Mouse (Mus musculus): ENCODE measurements around the gene Syngr2.
"Not testable (repeated sequence)": the region's sequence is repeated elsewhere in the genome, so short reads cannot be mapped to it uniquely, and the experiment has no call there.

Syngr2 gene

DNA sequence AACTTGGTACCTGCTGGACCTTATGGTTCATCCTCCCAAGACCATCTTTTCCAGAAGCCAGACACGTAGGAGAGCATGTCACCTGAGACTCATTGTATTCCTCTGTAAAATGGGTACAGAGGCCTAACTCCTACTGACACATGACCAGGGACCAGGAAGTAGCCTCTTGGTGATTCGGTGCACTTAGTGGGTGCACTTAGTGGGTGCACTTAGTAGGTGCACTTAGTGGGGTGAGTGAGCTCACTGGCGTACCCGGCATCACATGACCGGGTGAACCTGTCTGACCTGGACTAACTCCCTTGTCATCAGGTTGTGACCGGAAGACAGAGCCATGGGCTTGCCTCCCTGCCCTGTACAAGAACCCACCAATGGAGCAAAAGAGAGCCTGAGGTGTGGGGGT is 2.7 kb upstream of the Syngr2 start:
- Histone ChIP-seq H3K36me3 (ENCODE audit: insufficient read depth, low read length) (peaks cover 6% of the 10 kb centered on the region), H3K9me3 (ENCODE audit: low read length) (no peaks in the 10 kb centered on the region), H3K4me3 (replicated peaks; ENCODE audit: low read length) (no peak overlapping the region), H3K27me3 (ENCODE audit: insufficient read depth, low read length) (peaks cover 3% of the 10 kb centered on the region), H3K4me1 (replicated peaks; ENCODE audit: low read depth, low read length) (peaks cover 27% of the 10 kb centered on the region)
- TF ChIP-seq NANOG (IDR thresholded peaks at IDR 0.05; ENCODE audit: borderline replicate concordance, low read length) (no peak), CTCF (conservative IDR thresholded peaks at IDR 0.05; ENCODE audit: low read length) (no peak), POU5F1 (IDR thresholded peaks at IDR 0.05; ENCODE audit: borderline replicate concordance, low read length) (no peak)

DNA sequence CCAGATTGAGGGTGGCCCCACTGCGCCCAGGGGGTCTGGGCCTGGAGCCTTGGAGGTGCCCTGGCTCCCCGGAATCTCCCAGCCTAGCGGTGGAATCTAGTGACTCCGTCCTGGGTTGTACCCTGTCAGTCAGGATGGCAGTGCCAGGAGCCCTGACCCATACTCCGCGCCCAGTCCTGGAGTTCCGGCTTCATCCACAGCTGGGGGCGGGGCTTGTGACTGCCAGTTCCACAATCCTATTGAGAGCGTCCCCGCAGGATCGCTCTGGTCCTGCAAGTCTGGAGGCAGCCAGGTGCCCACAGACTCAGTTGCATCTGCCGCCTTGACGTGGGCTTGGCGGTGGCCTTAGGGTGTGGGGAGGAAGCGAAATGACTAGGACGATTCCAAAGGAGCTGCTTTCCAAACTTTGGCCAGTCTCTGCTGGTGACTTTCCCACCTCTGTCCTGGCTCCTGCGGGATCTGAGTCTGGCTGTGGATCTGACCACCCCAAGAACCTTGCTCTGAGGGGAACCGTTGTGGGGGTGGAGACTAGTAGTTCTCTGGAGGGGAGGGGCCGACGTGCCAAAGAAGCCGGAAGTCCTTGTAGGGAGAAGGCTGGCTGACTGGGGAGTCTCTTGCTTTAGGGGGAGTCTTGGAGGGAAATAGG is 1.1 kb downstream of the Syngr2 start:
- Histone ChIP-seq H3K36me3 (ENCODE audit: insufficient read depth, low read length) (peaks cover 44% of the 10 kb centered on the region), H3K9me3 (ENCODE audit: low read length) (no peaks in the 10 kb centered on the region), H3K4me1 (replicated peaks; ENCODE audit: low read depth, low read length) (peaks cover 63% of the 10 kb centered on the region), H3K4me3 (replicated peaks; ENCODE audit: low read length) (peak overlapping the region; percentile 97), H3K27me3 (ENCODE audit: insufficient read depth, low read length) (no peaks in the 10 kb centered on the region)
- TF ChIP-seq CTCF (conservative IDR thresholded peaks at IDR 0.05; ENCODE audit: low read length) (peak; percentile 18; the same call in 1 of the 2 replicates), NANOG (IDR thresholded peaks at IDR 0.05; ENCODE audit: borderline replicate concordance, low read length) (no peak)

DNA sequence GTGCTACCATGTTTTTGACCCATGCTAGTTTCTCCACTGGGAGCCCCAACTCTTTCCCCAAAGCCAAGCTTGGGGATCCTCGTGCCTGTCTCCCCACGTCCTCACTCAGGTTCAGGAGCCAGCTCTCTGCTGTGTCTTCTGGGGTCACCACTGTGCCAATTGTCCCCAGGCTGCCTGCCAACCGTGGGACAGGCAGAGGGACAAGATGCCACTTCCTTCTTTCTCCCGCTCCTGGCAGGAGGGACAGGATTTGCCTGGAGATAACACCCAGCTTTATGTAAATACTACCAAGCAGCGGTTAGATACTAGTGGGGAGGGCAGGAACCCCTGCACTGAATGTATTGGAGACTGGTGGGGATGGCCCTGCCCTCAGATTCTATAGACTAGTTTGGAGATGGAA is 4.4 kb downstream of the Syngr2 start:
- Histone ChIP-seq H3K4me3 (replicated peaks; ENCODE audit: low read length) (no peak overlapping the region), H3K27me3 (ENCODE audit: insufficient read depth, low read length) (no peaks in the 10 kb centered on the region), H3K9me3 (ENCODE audit: low read length) (no peaks in the 10 kb centered on the region), H3K4me1 (replicated peaks; ENCODE audit: low read depth, low read length) (peaks cover 87% of the 10 kb centered on the region), H3K36me3 (ENCODE audit: insufficient read depth, low read length) (peaks cover 75% of the 10 kb centered on the region)
- TF ChIP-seq NANOG (IDR thresholded peaks at IDR 0.05; ENCODE audit: borderline replicate concordance, low read length) (no peak), CTCF (conservative IDR thresholded peaks at IDR 0.05; ENCODE audit: low read length) (no peak), POU5F1 (IDR thresholded peaks at IDR 0.05; ENCODE audit: borderline replicate concordance, low read length) (no peak)

DNA sequence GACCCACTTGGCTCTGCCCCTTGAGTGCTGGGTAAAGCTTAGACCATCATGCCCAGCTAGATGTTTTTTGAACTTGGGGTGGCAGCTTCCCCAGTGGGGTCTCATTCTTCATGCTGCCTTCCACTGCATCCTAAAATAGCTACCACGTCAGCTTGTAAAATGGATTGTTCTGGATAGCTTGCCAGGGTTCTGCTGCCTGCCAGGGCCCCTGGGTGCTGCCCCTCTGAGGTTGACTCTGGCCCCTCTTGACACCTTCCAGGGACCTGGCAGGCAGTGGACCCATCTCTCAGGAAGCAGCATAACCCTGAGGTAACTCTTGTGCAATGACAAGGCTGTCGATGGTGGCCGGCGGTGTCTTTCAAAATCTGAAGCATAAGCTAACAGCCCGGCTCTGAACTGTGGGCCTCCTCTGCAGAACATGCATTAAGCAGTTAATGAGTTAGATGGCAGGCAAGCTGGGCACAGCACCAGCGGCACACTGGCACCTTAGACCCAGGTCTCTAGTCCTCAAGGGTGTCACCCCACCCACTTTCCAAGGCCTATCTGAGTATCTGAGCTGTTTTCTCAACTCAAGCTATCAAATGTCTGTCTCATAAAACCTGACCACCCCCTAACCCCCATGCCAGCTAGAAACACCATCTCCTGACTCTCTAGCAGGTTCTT is 5.4 kb downstream of the Syngr2 start:
- Histone ChIP-seq H3K9me3 (ENCODE audit: low read length) (no peaks in the 10 kb centered on the region), H3K4me3 (replicated peaks; ENCODE audit: low read length) (no peak overlapping the region), H3K36me3 (ENCODE audit: insufficient read depth, low read length) (peaks cover 85% of the 10 kb centered on the region), H3K27me3 (ENCODE audit: insufficient read depth, low read length) (no peaks in the 10 kb centered on the region), H3K4me1 (replicated peaks; ENCODE audit: low read depth, low read length) (peaks cover 92% of the 10 kb centered on the region)
- TF ChIP-seq CTCF (conservative IDR thresholded peaks at IDR 0.05; ENCODE audit: low read length) (no peak), NANOG (IDR thresholded peaks at IDR 0.05; ENCODE audit: borderline replicate concordance, low read length) (no peak), POU5F1 (IDR thresholded peaks at IDR 0.05; ENCODE audit: borderline replicate concordance, low read length) (no peak)

DNA sequence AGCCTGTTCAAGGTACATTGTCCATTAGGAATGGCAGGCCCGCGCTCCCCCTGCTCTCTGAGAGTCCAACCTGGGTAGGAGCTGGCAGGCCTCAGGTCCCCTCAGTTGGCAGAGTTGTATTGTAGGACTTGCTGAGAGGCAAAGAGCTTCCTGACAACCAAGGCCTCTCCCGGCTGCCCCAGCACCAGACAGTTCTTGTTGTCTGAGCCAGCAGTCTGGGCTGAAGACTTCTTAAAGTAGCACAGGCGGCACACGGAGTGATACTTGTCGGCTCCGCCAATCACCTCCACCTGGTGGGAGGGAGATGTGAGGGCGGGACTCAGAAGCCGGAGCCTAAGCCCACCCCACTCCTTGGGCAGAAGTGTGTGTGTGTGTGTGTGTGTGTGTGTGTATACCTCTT is 6.4 kb downstream of the Syngr2 start:
- Histone ChIP-seq H3K36me3 (ENCODE audit: insufficient read depth, low read length) (peaks cover 95% of the 10 kb centered on the region), H3K4me1 (replicated peaks; ENCODE audit: low read depth, low read length) (peaks cover 92% of the 10 kb centered on the region)
- not testable (repeated sequence) for H3K9me3 ChIP-seq (ENCODE audit: low read length); H3K27me3 ChIP-seq (ENCODE audit: insufficient read depth, low read length); H3K4me3 ChIP-seq (replicated peaks; ENCODE audit: low read length)

DNA sequence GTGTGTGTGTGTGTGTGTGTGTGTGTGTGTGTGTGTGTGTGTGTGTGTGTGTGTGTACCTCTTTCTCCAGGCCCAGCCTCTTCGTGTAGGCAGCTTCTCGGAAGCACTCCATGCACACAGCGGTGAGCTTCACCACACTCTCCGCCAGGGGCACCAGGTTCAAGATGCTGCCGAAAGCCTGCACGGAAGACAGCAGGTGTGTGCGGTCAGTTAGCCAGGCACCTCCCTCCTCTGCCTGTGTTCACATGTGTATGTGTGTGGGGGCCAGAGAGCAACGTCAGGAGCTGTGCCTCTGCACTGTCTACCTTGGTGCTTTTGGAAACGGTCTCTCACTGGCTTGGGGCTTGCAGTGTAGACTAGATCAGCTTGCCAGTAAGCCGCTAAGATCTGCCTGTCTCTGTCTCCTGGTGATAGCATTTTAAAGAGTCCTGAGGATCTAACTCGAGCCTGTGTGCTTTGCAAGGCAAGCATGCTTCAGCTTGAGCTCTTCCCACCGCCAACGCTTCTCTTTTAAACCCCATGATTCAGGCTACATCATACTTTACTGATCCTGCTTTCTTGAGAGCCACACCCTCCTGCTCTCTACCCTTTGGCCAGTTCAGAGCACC is 7.0 kb downstream of the Syngr2 start:
- Histone ChIP-seq H3K36me3 (ENCODE audit: insufficient read depth, low read length) (peaks cover 97% of the 10 kb centered on the region), H3K27me3 (ENCODE audit: insufficient read depth, low read length) (no peaks in the 10 kb centered on the region), H3K9me3 (ENCODE audit: low read length) (no peaks in the 10 kb centered on the region), H3K4me1 (replicated peaks; ENCODE audit: low read depth, low read length) (peaks cover 90% of the 10 kb centered on the region), H3K4me3 (replicated peaks; ENCODE audit: low read length) (no peak overlapping the region; the same call in 1 of the 2 replicates)
- no peak for TF ChIP-seq POU5F1 (IDR thresholded peaks at IDR 0.05; ENCODE audit: borderline replicate concordance, low read length)
- no peak for TF ChIP-seq NANOG (IDR thresholded peaks at IDR 0.05; ENCODE audit: borderline replicate concordance, low read length)
- TF ChIP-seq CTCF (conservative IDR thresholded peaks at IDR 0.05; ENCODE audit: low read length): no peak

DNA sequence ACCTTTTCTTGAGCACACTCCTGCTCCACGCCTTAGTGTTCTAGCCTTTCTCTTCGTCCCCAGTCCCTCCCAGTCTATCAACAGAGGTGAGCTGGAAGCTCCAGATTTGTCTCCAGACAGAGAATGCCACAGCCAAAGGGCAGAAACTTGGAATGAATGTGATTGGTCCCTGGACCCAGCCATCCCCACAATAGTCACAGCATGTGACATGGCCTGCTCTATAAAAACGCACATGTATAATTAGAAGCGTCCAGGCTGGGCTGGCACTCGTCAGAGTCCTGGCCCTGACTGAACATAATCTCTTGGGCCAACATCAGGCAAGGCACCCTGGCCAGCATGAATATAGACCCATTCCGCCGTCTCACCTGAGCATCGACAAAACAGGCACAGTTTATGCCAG is 9.6 kb downstream of the Syngr2 start:
- TF ChIP-seq POU5F1 (IDR thresholded peaks at IDR 0.05; ENCODE audit: borderline replicate concordance, low read length) (no peak), NANOG (IDR thresholded peaks at IDR 0.05; ENCODE audit: borderline replicate concordance, low read length) (no peak), CTCF (conservative IDR thresholded peaks at IDR 0.05; ENCODE audit: low read length) (no peak)
- peaks cover 98% of the 10 kb centered on the region for H3K36me3 ChIP-seq (ENCODE audit: insufficient read depth, low read length)
- no peak overlapping the region for H3K4me3 ChIP-seq (replicated peaks; ENCODE audit: low read length)
- no peaks in the 10 kb centered on the region for H3K27me3 ChIP-seq (ENCODE audit: insufficient read depth, low read length)
- H3K9me3 ChIP-seq (ENCODE audit: low read length): no peaks in the 10 kb centered on the region
- H3K4me1 ChIP-seq (replicated peaks; ENCODE audit: low read depth, low read length): peaks cover 91% of the 10 kb centered on the region

DNA sequence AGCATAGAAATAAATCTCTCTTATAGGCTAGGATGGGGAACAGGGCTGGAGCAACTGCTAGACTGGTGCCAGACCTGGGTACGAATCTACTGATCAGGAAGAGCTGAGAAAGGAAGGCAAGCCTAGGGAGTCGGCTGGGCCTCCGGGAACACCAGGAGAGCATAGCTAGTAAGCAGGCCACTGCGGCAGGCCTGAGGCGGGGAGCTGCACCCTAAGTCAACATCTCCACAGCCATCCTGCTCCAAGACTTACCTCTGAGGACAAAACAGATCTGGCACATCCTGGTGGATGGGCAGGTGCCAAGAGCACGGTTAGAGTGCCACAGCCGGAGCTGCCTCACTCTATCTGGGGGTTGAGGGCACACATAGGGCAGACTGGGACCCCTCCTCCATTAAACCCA is 10.7 kb downstream of the Syngr2 start:
- H3K27me3 ChIP-seq (ENCODE audit: insufficient read depth, low read length): no peaks in the 10 kb centered on the region
- peaks cover 91% of the 10 kb centered on the region for H3K36me3 ChIP-seq (ENCODE audit: insufficient read depth, low read length)
- TF ChIP-seq CTCF (conservative IDR thresholded peaks at IDR 0.05; ENCODE audit: low read length) (no peak), NANOG (IDR thresholded peaks at IDR 0.05; ENCODE audit: borderline replicate concordance, low read length) (no peak), POU5F1 (IDR thresholded peaks at IDR 0.05; ENCODE audit: borderline replicate concordance, low read length) (no peak)
- H3K9me3 ChIP-seq (ENCODE audit: low read length): no peaks in the 10 kb centered on the region
- H3K4me1 ChIP-seq (replicated peaks; ENCODE audit: low read depth, low read length): peaks cover 89% of the 10 kb centered on the region
- H3K4me3 ChIP-seq (replicated peaks; ENCODE audit: low read length): no peak overlapping the region

Data from E14TG2a.4 (cell line).